Mouse (Mus musculus): ENCODE results near the gene Nxnl2. TPM values are rescaled to one million over a fixed set of nuclear protein-coding genes. Genes with fewer than 3 reads are reported as not detected.
A peak's percentile ranks its signal among the peaks of the same experiment; 100 is the strongest.

Gene Nxnl2
- 1 to 10 TPM in 1 of 2 experiments, under 1 TPM in 1; 0.62 to 1.1 TPM for total RNA-seq (2021)

GRCm38 (mm10) chr13:51170691-51171680 is at the start of gene Nxnl2:
Nxnl2 (plus strand) TSS chr13:51171022.
- intact Hi-C loops (cut with DNase I) = loop anchor here (5.0 kb wide), 3 partner anchors 49 to 219 kb away; partner anchors contain the start of gene Spin1
- peak; percentile 30 for DNase-seq (ENCODE audit: low spot score)

DNA sequence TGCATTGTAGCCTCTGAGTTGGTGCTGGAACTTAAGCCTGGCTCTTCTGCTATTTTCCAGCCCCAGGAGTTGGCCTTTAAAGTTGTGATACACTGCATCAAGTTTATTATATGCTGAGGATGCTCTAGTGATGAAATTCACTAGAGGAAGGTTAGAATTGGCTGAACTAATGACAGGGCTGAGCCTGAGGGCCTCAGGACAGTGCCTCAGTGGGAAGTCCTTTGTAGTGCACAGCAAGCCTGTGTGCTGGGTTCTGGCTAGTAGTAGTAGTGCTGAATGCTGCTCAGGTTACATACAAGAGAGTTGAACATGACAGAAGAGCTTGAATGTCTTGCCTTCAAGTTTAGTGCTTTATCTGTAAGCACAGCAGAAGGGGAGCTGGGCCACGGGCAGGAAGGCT is 48.9 kb upstream of the Nxnl2 start:
- DNase-seq (ENCODE audit: low spot score) = no peak
- intact Hi-C loops (cut with DNase I) = loop anchor here (5.0 kb wide), 1 partner anchor 50 kb away; the partner anchor contains the start of gene Nxnl2

- intact Hi-C loops (cut with DNase I) = loop anchor here (5.0 kb wide), 1 partner anchor 50 kb away; the partner anchor contains the start of gene Nxnl2
- DNase-seq (ENCODE audit: low spot score) = no peak
Observed at GRCm38 (mm10) chr13:51122771-51123170, 48.1 kb upstream of the Nxnl2 start.

GRCm38 (mm10) chr13:51125357-51125756 is 45.5 kb upstream of the Nxnl2 start:
- no peak for DNase-seq (ENCODE audit: low spot score)
- intact Hi-C loops (cut with DNase I) = no loop called here

DNA sequence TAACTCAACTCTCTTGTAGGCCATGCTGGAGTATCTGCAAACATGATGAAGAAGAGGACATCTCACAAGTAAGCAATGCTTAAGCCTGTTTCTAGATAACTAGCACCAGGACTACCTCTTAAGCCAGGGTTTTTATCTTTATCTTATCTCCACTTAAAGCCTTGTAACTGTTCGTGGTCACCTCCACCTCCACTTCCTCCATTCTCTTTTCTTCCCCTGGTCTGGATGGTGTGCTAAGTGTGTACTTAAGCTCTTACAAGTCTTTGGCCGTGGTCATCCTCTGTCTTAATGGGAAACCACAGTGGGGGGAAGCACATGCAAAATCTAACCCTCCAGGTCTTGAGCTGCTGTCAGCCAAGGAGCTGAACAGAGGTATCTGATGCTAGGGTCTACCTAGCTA is 42.9 kb upstream of the Nxnl2 start:
- DNase-seq (ENCODE audit: low spot score) = no peak
- intact Hi-C loops (cut with DNase I) = no loop called here

- intact Hi-C loops (cut with DNase I) = no loop called here
- no peak for DNase-seq (ENCODE audit: low spot score)
Observed at GRCm38 (mm10) chr13:51128417-51128816, 42.4 kb upstream of the Nxnl2 start.

- DNase-seq (ENCODE audit: low spot score) = no peak
Observed at GRCm38 (mm10) chr13:51131179-51131578, 39.6 kb upstream of the Nxnl2 start.

GRCm38 (mm10) chr13:51136315-51136714 is 34.5 kb upstream of the Nxnl2 start:
- intact Hi-C loops (cut with DNase I) = no loop called here
- no peak for DNase-seq (ENCODE audit: low spot score)

More at GRCm38 (mm10) chr13:51131179-51131578, 39.6 kb upstream of the Nxnl2 start:
- intact Hi-C loops (cut with DNase I) = loop anchor here (5.0 kb wide), 1 partner anchor 39 kb away; no protein-coding TSS in a partner anchor

- intact Hi-C loops (cut with DNase I) = no loop called here
- no peak for DNase-seq (ENCODE audit: low spot score)
Observed at GRCm38 (mm10) chr13:51136996-51137701, 33.7 kb upstream of the Nxnl2 start.

DNA sequence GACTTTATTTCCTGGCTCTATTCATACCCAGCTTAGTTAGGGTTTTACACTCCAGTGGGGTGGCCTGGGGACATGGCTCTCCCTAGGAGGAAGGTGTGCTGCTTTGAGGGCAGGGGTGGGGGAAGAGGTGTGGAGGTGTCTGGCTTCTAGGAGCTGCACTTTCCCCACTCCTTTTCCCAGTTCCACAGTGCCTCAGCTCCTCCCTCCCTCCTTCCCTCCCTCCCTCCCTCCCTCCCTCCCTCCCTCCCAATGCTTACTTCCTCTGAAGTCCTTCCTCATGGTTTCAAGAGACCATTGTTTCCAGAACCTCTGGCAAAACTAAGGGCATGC is 33.2 kb upstream of the Nxnl2 start:
- DNase-seq (ENCODE audit: low spot score) = no peak
- intact Hi-C loops (cut with DNase I) = no loop called here

GRCm38 (mm10) chr13:51147106-51147505 is 23.7 kb upstream of the Nxnl2 start:
- DNase-seq (ENCODE audit: low spot score) = no peak
- intact Hi-C loops (cut with DNase I) = no loop called here

DNA sequence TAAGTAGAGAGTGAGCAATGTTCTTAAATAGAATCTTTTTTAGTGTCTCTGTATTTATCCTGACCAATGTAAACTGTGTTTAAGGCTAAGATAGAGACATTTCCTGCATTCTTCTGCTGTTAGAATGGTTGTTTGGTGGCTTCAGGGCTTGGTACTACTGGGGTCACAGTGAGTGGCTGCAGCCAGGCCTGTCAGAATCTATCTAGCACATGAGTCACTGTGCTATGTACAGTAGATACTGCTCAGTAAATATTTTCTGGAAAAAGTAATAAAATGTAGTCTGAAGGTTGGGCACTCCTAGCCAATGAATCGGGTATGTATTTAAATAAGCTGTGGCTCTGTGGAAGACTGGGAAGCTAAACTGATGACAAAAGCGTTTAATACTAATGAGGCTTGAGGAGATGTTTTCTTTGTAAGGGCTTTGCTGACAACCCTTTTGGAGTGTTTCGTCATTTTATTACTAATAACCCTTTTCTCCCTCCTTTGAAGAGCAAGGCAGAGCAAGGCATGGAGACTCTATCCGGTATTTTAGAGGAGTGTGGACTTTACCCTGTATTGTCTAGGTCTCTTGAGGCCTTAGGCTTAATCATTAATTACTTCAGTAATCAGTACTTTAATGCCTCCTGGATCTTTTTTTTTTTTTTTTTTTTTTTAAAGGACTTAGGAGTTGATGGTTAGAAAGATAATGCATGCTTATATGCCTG is 17.7 kb upstream of the Nxnl2 start:
- intact Hi-C loops (cut with DNase I) = no loop called here
- DNase-seq (ENCODE audit: low spot score) = no peak

DNA sequence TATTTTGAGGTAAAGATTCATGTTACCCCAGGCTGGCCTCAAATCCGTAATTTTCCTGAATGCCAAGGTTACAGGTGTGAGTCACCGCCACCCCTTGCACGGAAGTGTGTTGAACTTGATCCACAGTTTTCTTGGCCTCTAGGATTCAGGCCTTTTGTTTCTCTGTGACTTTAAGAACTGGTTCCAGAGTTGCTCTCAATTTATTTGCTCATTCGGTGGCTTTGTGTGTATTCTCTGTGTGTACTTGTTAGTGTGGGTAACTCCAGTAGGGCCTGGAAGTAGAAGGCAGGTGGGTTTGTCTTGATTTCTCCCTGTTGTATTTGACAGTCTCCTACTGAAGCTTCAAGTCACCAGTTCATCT is 17.2 kb upstream of the Nxnl2 start:
- DNase-seq (ENCODE audit: low spot score) = no peak
- intact Hi-C loops (cut with DNase I) = no loop called here

DNA sequence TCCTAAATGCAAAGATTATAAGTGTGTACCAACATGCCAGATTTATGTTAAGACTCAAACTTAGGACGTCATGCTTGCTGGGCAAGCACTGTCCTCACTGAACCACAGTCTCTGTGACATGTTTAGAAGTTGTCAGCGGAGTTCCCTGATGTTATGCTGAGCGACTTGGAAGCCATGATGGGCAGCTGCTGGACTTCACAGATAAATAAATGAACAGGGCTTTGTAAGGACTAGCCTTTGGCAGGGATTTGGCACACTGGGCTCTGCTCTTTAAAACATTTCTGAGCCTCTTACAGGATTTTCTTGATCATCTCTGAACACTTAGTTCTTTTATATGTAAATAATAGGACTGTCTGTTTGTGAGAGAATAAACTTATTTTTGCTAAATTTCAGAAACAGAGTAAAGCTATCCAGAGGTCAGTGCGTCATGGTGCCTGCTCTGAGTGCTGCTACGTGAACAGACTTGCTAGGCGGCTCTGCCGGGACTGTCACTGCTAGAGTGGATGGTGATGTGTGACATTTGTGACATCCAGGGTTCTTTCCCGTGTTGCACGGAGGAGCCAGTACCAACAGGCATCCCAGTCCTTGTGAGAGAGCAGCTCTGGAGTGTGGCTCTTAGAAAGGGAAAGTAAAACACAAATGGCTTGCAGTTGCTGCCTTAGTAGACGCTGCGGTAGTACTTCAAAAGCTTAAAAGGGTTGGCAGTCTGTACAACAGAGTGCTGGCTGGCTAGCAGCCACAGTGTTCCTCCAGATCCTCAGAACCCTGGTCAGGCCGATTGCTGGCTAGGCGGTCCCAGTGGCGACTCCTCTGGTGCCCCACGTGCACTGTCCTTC is 15.4 kb upstream of the Nxnl2 start:
- intact Hi-C loops (cut with DNase I) = no loop called here
- DNase-seq (ENCODE audit: low spot score) = no peak

DNA sequence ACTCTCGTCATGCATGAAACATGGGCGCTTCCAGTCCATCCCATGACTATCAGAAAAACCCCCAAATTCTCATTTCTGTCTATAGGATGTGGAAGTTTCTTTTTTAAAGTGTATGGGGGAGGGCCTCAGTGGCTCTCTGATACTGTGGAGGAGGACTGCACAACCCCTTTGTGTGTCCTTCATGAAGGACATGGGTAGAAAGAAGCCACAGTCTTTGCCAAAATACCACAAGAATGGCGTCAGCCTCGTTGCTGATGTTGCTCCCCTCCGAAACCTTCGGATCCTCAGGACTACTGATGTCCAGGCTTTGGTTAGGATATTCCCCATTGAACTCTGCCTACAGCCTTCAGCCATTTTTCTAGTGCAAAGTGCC is 14.8 kb upstream of the Nxnl2 start:
- intact Hi-C loops (cut with DNase I) = no loop called here
- DNase-seq (ENCODE audit: low spot score) = no peak

GRCm38 (mm10) chr13:51157291-51157690 is 13.5 kb upstream of the Nxnl2 start:
- intact Hi-C loops (cut with DNase I) = no loop called here
- DNase-seq (ENCODE audit: low spot score) = no peak

GRCm38 (mm10) chr13:51161672-51162071 is 9.2 kb upstream of the Nxnl2 start:
- DNase-seq (ENCODE audit: low spot score) = no peak
- intact Hi-C loops (cut with DNase I) = no loop called here

DNA sequence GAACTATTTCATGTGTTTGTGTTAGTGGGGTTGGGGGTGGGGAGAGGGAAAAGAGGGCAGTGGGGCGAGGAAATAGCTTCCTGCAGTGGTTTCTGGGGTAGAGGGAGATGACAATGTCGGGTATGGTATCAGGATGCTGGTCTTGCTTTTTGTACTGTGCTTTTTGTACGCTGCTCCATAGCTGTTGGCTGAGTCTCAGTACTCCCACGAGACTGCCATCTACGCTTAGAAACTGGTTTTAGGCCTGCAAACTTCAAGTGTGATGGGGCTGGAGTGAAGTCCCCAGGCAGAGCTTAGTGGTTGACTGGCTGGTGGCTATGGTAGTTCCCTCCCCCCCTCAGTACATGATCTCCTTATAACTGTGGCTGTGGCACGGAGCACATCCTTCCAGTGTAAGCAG is 8.6 kb upstream of the Nxnl2 start:
- DNase-seq (ENCODE audit: low spot score) = no peak
- intact Hi-C loops (cut with DNase I) = no loop called here

GRCm38 (mm10) chr13:51166711-51167110 is 4.1 kb upstream of the Nxnl2 start:
- intact Hi-C loops (cut with DNase I) = no loop called here

More at GRCm38 (mm10) chr13:51166711-51167110, 4.1 kb upstream of the Nxnl2 start:
- DNase-seq (ENCODE audit: low spot score) = no peak

All from heart, postnatal 25 days (tissue).